Mouse (Mus musculus): ENCODE results near the gene Nsun5. TPM values are rescaled to one million over a fixed set of nuclear protein-coding genes. Genes with fewer than 3 reads are reported as not detected.

The Nsun5 gene
- polyA plus RNA-seq (2015; fragmentation: Illumina TruSeq; extraction: RNeasy Lipid Tissue Mini Kit (QIAGEN cat#74804); ENCODE audit: insufficient read depth, low replicate concordance): 17.7 TPM

GRCm38 (mm10) chr5:135369787-135370654, at the start of gene Nsun5:
TSS of gene Nsun5 (plus strand) at chr5:135369953.

GRCm38 (mm10) chr5:135349862-135350261, 19.9 kb upstream of the Nsun5 start, which contains the start of gene Fkbp6:
TSS of gene Fkbp6 (minus strand) at chr5:135350044.

GRCm38 (mm10) chr5:135352995-135353394, 16.8 kb upstream of the Nsun5 start, which contains the start of gene Trim50:
TSS of gene Trim50 (plus strand) at chr5:135353295.

GRCm38 (mm10) chr5:135394004-135394823, 24.5 kb downstream of the Nsun5 start, which contains the start of gene Pom121:
TSS of gene Pom121 (minus strand) at chr5:135394546.

Other genes starting within 250 kb of the Nsun5 start
- gene Tbl2, start 220.3 kb upstream of the Nsun5 start, polyA plus RNA-seq (2015; fragmentation: Illumina TruSeq; extraction: RNeasy Lipid Tissue Mini Kit (QIAGEN cat#74804); ENCODE audit: insufficient read depth, low replicate concordance): 9.8 TPM
- 31.1 TPM for gene Bcl7b, start 201.7 kb upstream of the Nsun5 start, polyA plus RNA-seq (2015; fragmentation: Illumina TruSeq; extraction: RNeasy Lipid Tissue Mini Kit (QIAGEN cat#74804); ENCODE audit: insufficient read depth, low replicate concordance)
- gene Baz1b, start 182.7 kb upstream of the Nsun5 start, polyA plus RNA-seq (2015; fragmentation: Illumina TruSeq; extraction: RNeasy Lipid Tissue Mini Kit (QIAGEN cat#74804); ENCODE audit: insufficient read depth, low replicate concordance): 102 TPM
- gene Fzd9, start 118.7 kb upstream of the Nsun5 start, polyA plus RNA-seq (2015; fragmentation: Illumina TruSeq; extraction: RNeasy Lipid Tissue Mini Kit (QIAGEN cat#74804); ENCODE audit: insufficient read depth, low replicate concordance): 0.10 TPM
- not detected for gene Fkbp6, start 19.9 kb upstream of the Nsun5 start, polyA plus RNA-seq (2015; fragmentation: Illumina TruSeq; extraction: RNeasy Lipid Tissue Mini Kit (QIAGEN cat#74804); ENCODE audit: insufficient read depth, low replicate concordance)
- not detected for gene Trim50, start 16.7 kb upstream of the Nsun5 start, polyA plus RNA-seq (2015; fragmentation: Illumina TruSeq; extraction: RNeasy Lipid Tissue Mini Kit (QIAGEN cat#74804); ENCODE audit: insufficient read depth, low replicate concordance)
- 14.8 TPM for gene Pom121, start 24.6 kb downstream of the Nsun5 start, polyA plus RNA-seq (2015; fragmentation: Illumina TruSeq; extraction: RNeasy Lipid Tissue Mini Kit (QIAGEN cat#74804); ENCODE audit: insufficient read depth, low replicate concordance)
- 20.1 TPM for gene Hip1, start 175.2 kb downstream of the Nsun5 start, polyA plus RNA-seq (2015; fragmentation: Illumina TruSeq; extraction: RNeasy Lipid Tissue Mini Kit (QIAGEN cat#74804); ENCODE audit: insufficient read depth, low replicate concordance)
- gene Ccl26, start 193.6 kb downstream of the Nsun5 start, polyA plus RNA-seq (2015; fragmentation: Illumina TruSeq; extraction: RNeasy Lipid Tissue Mini Kit (QIAGEN cat#74804); ENCODE audit: insufficient read depth, low replicate concordance): not detected
- gene Ccl24, start 203.1 kb downstream of the Nsun5 start, polyA plus RNA-seq (2015; fragmentation: Illumina TruSeq; extraction: RNeasy Lipid Tissue Mini Kit (QIAGEN cat#74804); ENCODE audit: insufficient read depth, low replicate concordance): 6.6 TPM

Measured in spleen, adult 10 weeks (tissue).